8 mouse cellular contexts compared by ENCODE assay signal in the genomic region with DNA sequence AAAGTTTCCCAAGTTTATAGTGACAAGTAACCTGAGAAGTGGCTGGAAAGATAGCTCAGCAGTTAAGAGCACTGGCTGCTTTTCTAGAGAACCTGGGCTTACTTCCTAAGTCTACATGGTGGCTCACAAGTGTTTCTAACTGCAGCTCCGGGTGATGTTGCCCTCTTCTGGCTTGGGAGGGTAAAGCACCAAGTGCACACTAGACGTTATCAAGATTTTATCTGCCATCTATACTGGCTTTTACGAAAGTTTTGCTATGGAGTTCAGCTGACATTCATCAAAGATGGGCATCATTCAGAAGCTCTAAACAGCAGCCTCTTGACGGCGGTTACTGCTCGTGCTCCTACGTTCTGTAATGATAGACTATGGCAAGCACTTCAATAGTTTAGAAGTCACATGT. TPM values are rescaled to one million over a fixed set of nuclear protein-coding genes. Genes with fewer than 3 reads are reported as not detected.
DNase-seq lines count a peak whose midpoint lies in the region; ATAC-seq and TF ChIP-seq lines count a peak whose summit lies in the region.

No protein-coding gene starts in this region.

- no peaks in the 10 kb centered on the region for H3K9me3 ChIP-seq in CH12.LX (replicated peaks; ENCODE audit: low read length)
- H3K9me3 ChIP-seq in embryonic facial prominence, embryonic 14.5 days (ENCODE audit: control insufficient read depth, low read length) = no peaks in the 10 kb centered on the region
- H3K9me3 ChIP-seq in heart, embryonic 10.5 days = no peaks in the 10 kb centered on the region
- no peaks in the 10 kb centered on the region for H3K9me3 ChIP-seq in liver, embryonic 13.5 days (replicated peaks)

- no peak overlapping the region for H3K4me2 ChIP-seq in CH12.LX (ENCODE audit: insufficient read depth, low read depth, poor library complexity, severe bottlenecking)
- H3K4me2 ChIP-seq in embryonic facial prominence, embryonic 14.5 days (ENCODE audit: low read depth, low read length) = no peak overlapping the region
- no peak overlapping the region for H3K4me2 ChIP-seq in liver, embryonic 13.5 days

- dilution Hi-C loops in CH12.LX (cut with MboI; ENCODE audit: extremely low pct_ligation_motif_present, extremely low pct_unique_long_range_greater_than_20kb, low sequenced_read_pairs) = no loop called here

- H3K4me3 ChIP-seq in CH12.LX (replicated peaks in 1 of 3; ENCODE audit: low read depth in 2 of 3, low read length in 2 of 3, poor library complexity in 1 of 3) = no peak overlapping the region
- H3K4me3 ChIP-seq in embryonic facial prominence, embryonic 14.5 days (ENCODE audit: low read depth, low read length) = no peak overlapping the region
- H3K4me3 ChIP-seq in heart, embryonic 10.5 days = no peak overlapping the region
- no peak overlapping the region for H3K4me3 ChIP-seq in liver, embryonic 13.5 days (replicated peaks)

- DNase-seq in CH12.LX (ENCODE audit: extremely low read depth) = peak; percentile 73
- peak; percentile 66 for DNase-seq in adrenal gland, postnatal 25 days
- peak; percentile 81 for DNase-seq in embryonic facial prominence, embryonic 14.5 days (ENCODE audit: low spot score)
- DNase-seq in heart, embryonic 10.5 days (ENCODE audit: low spot score) = peak; percentile 89
- peak; percentile 83 for DNase-seq in kidney, postnatal 14 days
- peak; percentile 63 for DNase-seq in liver, embryonic 13.5 days
- peak; percentile 11 for DNase-seq in ovary, adult 18-20 months (ENCODE audit: low spot score)
- DNase-seq in testis, postnatal 14 days (ENCODE audit: low spot score) = peak; percentile 36

- no peak for TF ChIP-seq EP300 in CH12.LX (IDR thresholded peaks at IDR 0.05; ENCODE audit: low read length)

- no peaks in the 10 kb centered on the region; a peak in 2 of 4 replicates for H3K4me1 ChIP-seq in CH12.LX (ENCODE audit: control insufficient read depth in 1 of 2, insufficient read depth in 2 of 2)
- H3K4me1 ChIP-seq in embryonic facial prominence, embryonic 14.5 days (ENCODE audit: control insufficient read depth, insufficient read depth, low read length) = no peaks in the 10 kb centered on the region
- peaks cover 8% of the 10 kb centered on the region; the same call in 1 of the 2 replicates for H3K4me1 ChIP-seq in heart, embryonic 10.5 days
- H3K4me1 ChIP-seq in liver, embryonic 13.5 days (replicated peaks) = peaks cover 24% of the 10 kb centered on the region

- TF ChIP-seq POLR2A in CH12.LX (IDR thresholded peaks at IDR 0.05; ENCODE audit: low read depth, low read length) = no peak

- H3K36me3 ChIP-seq in CH12.LX (replicated peaks in 1 of 2; ENCODE audit: control insufficient read depth in 1 of 2, insufficient read depth in 1 of 2, low read length in 1 of 2) = peaks cover 13 to 43% of the 10 kb centered on the region in 2 experiments
- H3K36me3 ChIP-seq in embryonic facial prominence, embryonic 14.5 days (ENCODE audit: control insufficient read depth, insufficient read depth, low read length) = peaks cover 30% of the 10 kb centered on the region
- H3K36me3 ChIP-seq in heart, embryonic 10.5 days = peaks cover 31% of the 10 kb centered on the region
- H3K36me3 ChIP-seq in liver, embryonic 13.5 days = peaks cover 27% of the 10 kb centered on the region

- no peak overlapping the region for H3K27ac ChIP-seq in CH12.LX (ENCODE audit: insufficient read depth, low read depth)
- no peak overlapping the region for H3K27ac ChIP-seq in embryonic facial prominence, embryonic 14.5 days (replicated peaks; ENCODE audit: low read depth, low read length)
- no peak overlapping the region for H3K27ac ChIP-seq in heart, embryonic 10.5 days
- no peak overlapping the region for H3K27ac ChIP-seq in liver, embryonic 13.5 days

- 16% methylated on average over 7 of the region's 7 CpGs for WGBS in embryonic facial prominence, embryonic 14.5 days
- WGBS in heart, embryonic 10.5 days = 15% methylated on average over 7 of the region's 7 CpGs
- WGBS in liver, embryonic 13.5 days (ENCODE audit: insufficient replicate concordance) = 14% methylated on average over 7 of the region's 7 CpGs

- H3K79me2 ChIP-seq in CH12.LX (replicated peaks; ENCODE audit: control insufficient read depth, extremely low read depth, insufficient read depth, poor library complexity, severe bottlenecking) = no peaks in the 10 kb centered on the region

- H3K27me3 ChIP-seq in CH12.LX (replicated peaks) = no peaks in the 10 kb centered on the region
- H3K27me3 ChIP-seq in embryonic facial prominence, embryonic 14.5 days (replicated peaks; ENCODE audit: control insufficient read depth, insufficient read depth, low read length) = no peaks in the 10 kb centered on the region
- H3K27me3 ChIP-seq in heart, embryonic 10.5 days (ENCODE audit: insufficient read depth, poor library complexity, severe bottlenecking) = no peaks in the 10 kb centered on the region
- H3K27me3 ChIP-seq in liver, embryonic 13.5 days = no peaks in the 10 kb centered on the region

- ATAC-seq in embryonic facial prominence, embryonic 14.5 days (ENCODE audit: low read depth) = peak; percentile 70
- ATAC-seq in liver, embryonic 13.5 days (ENCODE audit: low read depth) = no peak; the same call in 1 of the 2 replicates

- in situ Hi-C loops in CH12.LX (cut with MboI; ENCODE audit: low pct_ligation_motif_present, low pct_unique_long_range_greater_than_20kb, low sequenced_read_pairs) = loop anchor here (10.0 to 25.0 kb wide), 3 partner anchors 151 to 233 kb away; partner anchors contain the start of gene Idnk

- peak; percentile 56 to 71 for TF ChIP-seq CTCF in CH12.LX (conservative IDR thresholded peaks at IDR 0.05 in 1 of 2, IDR thresholded peaks at IDR 0.05 in 1 of 2; ENCODE audit: low read depth in 2 of 2, low read length in 2 of 2)

- peak; percentile 48 for TF ChIP-seq RAD21 in CH12.LX (IDR thresholded peaks at IDR 0.05; ENCODE audit: low read depth, low read length)

- H3K9ac ChIP-seq in CH12.LX (ENCODE audit: insufficient read depth, low read depth) = no peak overlapping the region
- no peak overlapping the region for H3K9ac ChIP-seq in embryonic facial prominence, embryonic 14.5 days (ENCODE audit: low read depth, low read length)
- H3K9ac ChIP-seq in liver, embryonic 13.5 days = no peak overlapping the region

TF ChIP-seq in CH12.LX, 34 proteins besides CTCF, POLR2A, EP300 and RAD21:
- TF ChIP-seq MYC (IDR thresholded peaks at IDR 0.05; ENCODE audit: low read depth, low read length) (0 out of 2 replicates have a peak, but pooled peaks have one; percentile 55), POLR2AphosphoS2 (IDR thresholded peaks at IDR 0.05; ENCODE audit: low read depth, low read length) (peak; percentile 87), SMC3 (IDR thresholded peaks at IDR 0.05; ENCODE audit: low read depth, low read length) (peak; percentile 73), TCF12 (IDR thresholded peaks at IDR 0.05; ENCODE audit: low read depth, low read length) (0 out of 2 replicates have a peak, but pooled peaks have one; percentile 19), MAFK (IDR thresholded peaks at IDR 0.05; ENCODE audit: insufficient replicate concordance, low read length) (no peak)

RNA-seq across cellular contexts. Expression of gene 2210016F16Rik, which starts 2.9 kb away (rescaled TPM):
- total RNA-seq in CH12.LX (2012; rRNA removed) = 0.42 and 0.51 TPM in 2 replicates
- total RNA-seq in CH12.LX (2014; rRNA removed) = 0.12 TPM in 1 of 2 replicates, not detected in the other
- polyA plus RNA-seq in CH12.LX (2012; ENCODE audit: insufficient read length, low read depth) = 4.7 and 5.3 TPM in 2 replicates
- 23.3 and 27.3 TPM in 2 replicates for total RNA-seq in adrenal gland, postnatal 25 days (2021)
- polyA plus RNA-seq in embryonic facial prominence, embryonic 14.5 days (2014; fragmentation: Nextera tagmentation; extraction: Ambion mirVana) = 29.1 and 30.3 TPM in 2 replicates
- polyA plus RNA-seq in heart, embryonic 10.5 days (2016; fragmentation: Nextera tagmentation; extraction: Ambion mirVana) = 34.7 and 35.3 TPM in 2 replicates
- 24.2 and 24.6 TPM in 2 replicates for polyA plus RNA-seq in liver, embryonic 13.5 days (2015; fragmentation: Nextera tagmentation; extraction: Ambion mirVana)

RNA-seq across cellular contexts. Expression of gene Rmi1, which starts 14.1 kb away (rescaled TPM):
- total RNA-seq in CH12.LX (2012; rRNA removed) (6.8 and 7.1 TPM in 2 replicates), CH12.LX (2014; rRNA removed) (7.7 and 8.4 TPM in 2 replicates)
- polyA plus RNA-seq in CH12.LX (2012; ENCODE audit: insufficient read length, low read depth) = 11.0 and 11.1 TPM in 2 replicates
- 23.2 and 25.0 TPM in 2 replicates for total RNA-seq in adrenal gland, postnatal 25 days (2021)
- 22.6 and 23.5 TPM in 2 replicates for polyA plus RNA-seq in embryonic facial prominence, embryonic 14.5 days (2014; fragmentation: Nextera tagmentation; extraction: Ambion mirVana)
- 21.8 and 26.0 TPM in 2 replicates for polyA plus RNA-seq in heart, embryonic 10.5 days (2016; fragmentation: Nextera tagmentation; extraction: Ambion mirVana)
- 14.9 and 20.6 TPM in 2 replicates for polyA plus RNA-seq in liver, embryonic 13.5 days (2015; fragmentation: Nextera tagmentation; extraction: Ambion mirVana)

RNA-seq across cellular contexts. Expression of gene Hnrnpk, which starts 15.2 kb away (rescaled TPM):
- total RNA-seq in CH12.LX (2012; rRNA removed) (411 and 510 TPM in 2 replicates), CH12.LX (2014; rRNA removed) (1,174 and 1,271 TPM in 2 replicates)
- 1,522 and 1,549 TPM in 2 replicates for polyA plus RNA-seq in CH12.LX (2012; ENCODE audit: insufficient read length, low read depth)
- total RNA-seq in adrenal gland, postnatal 25 days (2021) = 798 and 829 TPM in 2 replicates
- 1,259 and 1,407 TPM in 2 replicates for polyA plus RNA-seq in embryonic facial prominence, embryonic 14.5 days (2014; fragmentation: Nextera tagmentation; extraction: Ambion mirVana)
- polyA plus RNA-seq in heart, embryonic 10.5 days (2016; fragmentation: Nextera tagmentation; extraction: Ambion mirVana) = 1,257 and 1,505 TPM in 2 replicates
- polyA plus RNA-seq in liver, embryonic 13.5 days (2015; fragmentation: Nextera tagmentation; extraction: Ambion mirVana) = 751 and 991 TPM in 2 replicates

RNA-seq across cellular contexts. Expression of gene Kif27, which starts 29.0 kb away (rescaled TPM):
- total RNA-seq in CH12.LX (2012; rRNA removed) = not detected in 2 replicates
- not detected in 2 replicates for total RNA-seq in CH12.LX (2014; rRNA removed)
- polyA plus RNA-seq in CH12.LX (2012; ENCODE audit: insufficient read length, low read depth) = not detected in 2 replicates
- 0.88 and 1.3 TPM in 2 replicates for total RNA-seq in adrenal gland, postnatal 25 days (2021)
- polyA plus RNA-seq in embryonic facial prominence, embryonic 14.5 days (2014; fragmentation: Nextera tagmentation; extraction: Ambion mirVana) = 0.98 and 1.7 TPM in 2 replicates
- polyA plus RNA-seq in heart, embryonic 10.5 days (2016; fragmentation: Nextera tagmentation; extraction: Ambion mirVana) = 0.20 and 0.31 TPM in 2 replicates
- 0.05 and 0.12 TPM in 2 replicates for polyA plus RNA-seq in liver, embryonic 13.5 days (2015; fragmentation: Nextera tagmentation; extraction: Ambion mirVana)

Comparison
In these comparisons a context has a peak if more than half of its experiments do, and no peak if none do; other contexts are left out.
1. DNase-seq: peak in every context shown above with its lines; median percentile 89 in heart, embryonic 10.5 days; 83 in kidney, postnatal 14 days; 81 in embryonic facial prominence, embryonic 14.5 days; 73 in CH12.LX; 66 in adrenal gland, postnatal 25 days; 63 in liver, embryonic 13.5 days; 36 in testis, postnatal 14 days; 11 in ovary, adult 18-20 months.